Mouse (Mus musculus) urinary bladder, adult 18-20 months (tissue): ENCODE measurements around the gene Topors.
A peak's percentile ranks its signal among the peaks of the same experiment; 100 is the strongest.

Experiments
- DNase-seq, 2 experiments: peaks; one replicate each; pipeline ENCODE4 v3.0.0; 2022; ENCODE audit warnings: low spot score in 2 of 2, mixed read lengths in 2 of 2

Topors gene

DNA sequence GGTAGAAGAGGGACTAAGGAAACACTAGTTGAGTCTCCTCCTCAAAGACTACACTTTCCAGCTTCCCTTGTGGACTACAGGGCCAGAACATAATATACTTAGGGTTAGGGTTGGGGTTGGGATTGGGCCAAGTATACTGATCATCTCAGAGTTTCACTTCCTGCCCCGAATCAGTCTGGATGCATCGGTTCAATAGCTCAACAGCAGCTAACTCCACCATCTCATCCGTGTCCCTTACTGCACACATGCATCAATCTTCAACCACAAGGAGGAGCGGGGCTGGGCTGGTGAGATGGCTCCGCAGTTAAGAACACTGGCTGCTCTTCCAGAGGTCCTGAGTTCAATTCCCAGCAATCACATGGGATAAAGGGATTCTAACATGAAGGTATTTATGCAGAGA, 18.7 kb downstream of the Topors start:
- no peak for DNase-seq

- DNase-seq = no peak
Measured at GRCm38 (mm10) chr4:40244035-40244434, 25.6 kb downstream of the Topors start.

- no peak for DNase-seq
Measured at GRCm38 (mm10) chr4:40243006-40243405, 26.6 kb downstream of the Topors start.

GRCm38 (mm10) chr4:40241928-40242327, 27.7 kb downstream of the Topors start:
- no peak for DNase-seq

GRCm38 (mm10) chr4:40240272-40240744, 29.3 kb downstream of the Topors start:
- DNase-seq = peak in 1 of 2 experiments; percentile 3

- DNase-seq = peak in 1 of 2 experiments; percentile 52
Measured at GRCm38 (mm10) chr4:40239409-40240271, 30.0 kb downstream of the Topors start, which contains the start of gene Ddx58. Gene Ddx58, minus strand, starts transcription at chr4:40239828.

DNA sequence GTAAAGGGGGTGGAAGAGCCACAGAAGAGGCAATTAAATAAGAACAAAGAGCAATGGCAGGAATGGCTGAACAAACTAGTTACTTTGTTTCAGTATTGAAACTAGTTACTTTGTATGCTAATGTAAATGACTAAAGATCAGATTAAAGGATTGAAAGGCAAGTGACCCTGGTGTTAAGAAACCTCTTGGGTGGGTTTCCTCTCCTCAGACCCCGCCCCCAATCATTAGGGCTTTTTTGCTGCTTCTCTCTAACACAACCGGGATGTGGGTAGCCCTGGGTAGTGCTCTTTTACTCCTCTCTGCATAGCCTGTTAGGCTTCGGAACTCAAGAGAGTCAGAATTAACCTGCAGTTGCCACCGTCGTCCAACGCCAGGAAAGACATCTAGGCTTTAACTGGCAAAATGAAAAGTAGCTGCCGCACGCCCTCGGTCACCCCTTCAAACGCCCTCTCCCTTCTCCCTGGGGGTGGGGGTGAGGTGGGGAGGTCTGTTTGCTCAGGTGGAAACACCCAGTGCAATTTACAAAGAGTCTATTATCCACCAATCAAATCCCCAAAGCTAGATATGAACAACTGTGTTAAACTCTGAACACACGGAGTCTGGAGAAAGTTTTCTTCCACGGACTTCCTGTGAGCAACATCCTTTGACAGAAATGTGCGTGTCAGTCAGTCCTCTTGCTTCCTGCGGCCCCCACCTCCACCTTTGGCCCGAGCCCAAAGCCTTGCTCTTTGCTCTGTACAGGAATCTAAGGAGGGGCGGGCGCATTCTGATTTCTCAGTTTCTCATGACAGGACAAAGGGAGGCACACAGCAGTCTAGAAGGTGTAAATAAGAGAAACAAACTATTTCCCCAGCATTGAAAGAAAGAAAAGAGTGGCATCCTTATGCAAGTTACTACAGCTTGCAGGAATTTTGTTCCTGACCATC, 30.9 kb downstream of the Topors start:
- DNase-seq = peak; percentile 20 to 39

DNA sequence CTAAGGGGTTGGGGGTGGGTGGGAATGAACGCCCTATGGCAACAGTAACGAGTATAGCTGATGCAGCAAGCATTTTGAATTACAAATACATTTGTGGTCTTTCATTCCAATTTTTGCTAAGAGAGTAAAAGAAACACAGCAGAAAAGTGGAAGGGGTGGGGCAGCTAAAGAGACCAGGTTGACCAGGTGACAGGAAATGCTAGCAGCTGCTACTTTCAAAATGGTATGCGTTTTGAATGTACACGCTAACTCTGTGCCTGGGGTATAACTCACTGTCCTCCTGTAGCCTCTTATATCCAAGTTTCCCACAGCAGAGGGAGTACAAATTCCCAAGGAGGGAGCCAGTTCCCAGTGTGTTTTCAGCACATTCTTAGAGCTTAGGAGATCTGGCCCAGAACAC, 32.8 kb downstream of the Topors start:
- DNase-seq = no peak

DNA sequence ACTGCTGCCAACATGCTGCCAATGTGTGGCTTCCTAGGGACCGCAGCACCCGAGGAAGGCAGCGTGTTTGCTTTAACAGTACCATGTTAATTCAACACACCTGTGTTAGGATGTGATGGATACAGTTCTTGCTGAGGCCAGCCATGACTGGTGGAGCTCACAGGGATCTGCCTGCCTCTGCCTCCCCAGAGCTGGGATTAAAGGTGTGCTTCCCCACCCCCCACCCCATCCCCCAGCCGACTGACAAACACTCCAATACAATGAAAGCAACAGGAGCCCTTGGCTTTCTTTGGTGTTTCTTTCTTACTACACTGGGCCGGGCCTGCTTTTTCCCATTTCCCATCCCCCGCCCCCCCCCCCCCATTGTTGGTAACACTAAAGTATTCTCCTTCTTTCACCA, 35.4 kb downstream of the Topors start:
- no peak for DNase-seq

GRCm38 (mm10) chr4:40233062-40233664, 36.5 kb downstream of the Topors start:
- DNase-seq = no peak

GRCm38 (mm10) chr4:40229723-40230122, 39.9 kb downstream of the Topors start:
- DNase-seq = no peak

- DNase-seq = no peak
Measured at GRCm38 (mm10) chr4:40227886-40228285, 41.8 kb downstream of the Topors start.

DNA sequence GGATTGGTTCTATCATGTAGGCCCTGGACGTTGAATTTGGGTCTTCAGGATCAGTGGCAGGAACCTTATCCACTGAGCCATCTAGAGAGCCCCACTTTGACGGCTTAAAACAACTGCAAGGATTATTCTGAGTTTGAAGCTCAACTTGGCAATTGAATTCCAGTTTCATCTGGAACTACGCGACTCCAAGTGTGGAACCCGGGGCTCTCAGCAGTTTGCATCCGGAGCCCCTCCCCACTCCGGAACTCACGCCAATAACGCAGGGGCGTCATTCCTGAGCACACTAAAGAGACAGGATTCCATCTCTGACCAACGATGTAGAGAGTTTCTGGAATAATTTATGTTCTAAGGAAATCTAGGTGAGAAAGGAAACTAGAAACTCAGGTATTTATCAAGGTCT, 42.5 kb downstream of the Topors start:
- no peak for DNase-seq

DNA sequence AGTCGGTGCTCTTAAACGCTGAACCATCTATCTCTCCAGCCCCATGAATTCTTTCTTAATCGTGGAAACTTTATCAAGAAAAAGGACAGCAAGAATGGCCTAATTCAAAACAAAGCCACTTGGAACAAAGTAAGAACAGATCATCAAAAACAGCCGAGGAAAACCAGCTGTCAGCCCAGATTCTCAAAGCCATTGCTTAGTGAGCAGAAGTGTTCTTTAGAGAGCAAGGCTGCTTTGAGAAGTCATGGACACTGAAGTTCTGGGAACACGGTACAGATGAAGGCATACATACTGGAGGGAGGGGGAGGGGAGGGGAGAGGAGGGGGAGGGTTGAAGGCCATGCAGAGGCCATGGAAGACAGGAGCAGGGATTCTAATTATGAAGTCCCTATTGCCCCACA, 43.6 kb downstream of the Topors start:
- DNase-seq = no peak

DNA sequence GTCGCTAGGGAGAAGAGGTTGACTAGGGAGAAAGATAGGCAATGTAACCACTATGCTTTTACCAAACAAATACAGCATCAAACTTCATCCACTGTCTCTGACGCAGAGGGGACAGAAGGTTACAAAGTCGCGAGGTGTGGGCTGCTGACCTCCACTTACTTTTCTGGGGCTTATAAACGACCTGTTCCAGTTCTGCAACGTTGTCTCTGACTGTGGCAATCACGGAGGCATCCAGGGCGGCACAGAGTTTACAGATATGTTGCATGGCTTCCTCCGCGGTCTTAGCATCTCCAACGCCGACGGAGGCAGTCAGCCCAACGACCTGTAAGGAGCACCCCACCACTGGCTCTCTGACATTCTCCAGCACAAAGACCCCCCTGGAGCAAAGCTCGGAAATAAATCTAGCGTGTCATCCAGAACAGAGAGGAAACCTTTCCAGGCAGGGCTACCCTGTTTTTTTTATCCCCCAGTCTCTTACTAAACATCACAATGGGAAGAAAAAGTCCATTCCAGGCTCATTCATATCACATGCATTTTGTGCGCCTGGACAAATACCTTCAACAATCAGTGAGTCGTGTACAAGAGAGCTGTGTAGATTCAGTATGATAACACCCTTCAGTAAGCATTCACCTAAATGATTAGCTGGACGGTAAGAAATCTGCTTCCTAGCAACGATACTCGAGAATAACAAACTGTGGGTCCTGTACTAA, 47.6 kb downstream of the Topors start:
- DNase-seq = no peak

DNA sequence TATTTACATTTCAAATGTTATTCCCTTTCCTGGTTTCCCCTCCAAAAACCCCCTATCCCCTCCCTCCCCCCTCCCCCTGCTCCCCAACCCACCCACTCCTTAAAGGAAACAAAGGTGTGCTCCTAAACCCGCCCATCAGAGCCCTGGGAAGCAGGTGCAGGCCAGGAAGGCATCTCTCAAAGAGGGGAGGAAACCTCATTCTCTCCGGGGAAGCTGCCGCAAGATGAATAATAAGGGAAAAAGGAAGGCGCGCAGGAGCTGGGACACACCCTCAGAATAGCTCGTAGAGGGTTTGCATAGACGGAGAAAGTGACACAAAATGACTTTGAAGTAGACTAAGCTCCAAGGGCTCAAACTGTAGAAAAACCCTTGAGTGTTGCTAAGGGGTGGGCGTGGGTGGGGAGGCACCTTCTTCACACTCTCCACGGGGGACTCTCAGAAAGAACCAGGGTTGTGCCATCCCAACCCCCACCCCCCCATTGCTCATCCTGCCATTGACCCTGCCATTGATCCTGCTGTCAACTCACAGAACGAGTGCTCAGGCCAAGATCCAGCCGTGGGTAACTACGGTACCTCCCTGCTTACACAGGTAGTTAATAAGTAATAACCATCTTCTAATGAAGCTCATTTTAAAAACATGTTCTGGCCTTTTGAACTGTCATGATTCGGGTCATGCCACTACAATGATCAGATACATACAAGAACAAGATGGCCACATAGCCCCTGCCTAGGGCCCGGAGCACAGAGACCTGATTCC, 48.5 kb downstream of the Topors start:
- no peak for DNase-seq

GRCm38 (mm10) chr4:40220437-40220836, 49.2 kb downstream of the Topors start:
- DNase-seq = no peak

GRCm38 (mm10) chr4:40218382-40218781, 51.3 kb downstream of the Topors start:
- no peak for DNase-seq

GRCm38 (mm10) chr4:40217910-40218309, 51.7 kb downstream of the Topors start:
- no peak for DNase-seq

DNA sequence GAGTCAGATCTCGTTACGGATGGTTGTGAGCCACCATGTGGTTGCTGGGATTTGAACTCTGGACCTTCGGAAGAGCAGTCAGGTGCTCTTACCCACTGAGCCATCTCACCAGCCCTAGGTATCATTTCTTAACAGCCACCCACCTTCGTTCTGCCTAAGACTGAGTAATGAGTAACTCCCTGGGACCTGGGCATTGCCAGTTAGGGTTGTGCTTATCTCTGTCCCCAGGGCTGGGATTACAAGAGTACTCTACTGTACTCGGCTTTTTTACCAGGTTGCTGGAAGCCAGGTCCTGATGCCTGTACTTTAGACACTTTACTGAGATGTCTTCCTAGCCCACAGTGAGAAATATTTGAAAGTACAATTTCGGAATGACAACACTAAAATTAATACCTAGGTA, 57.5 kb downstream of the Topors start:
- DNase-seq = no peak
